Mouse (Mus musculus) embryo, embryonic 9.5 days (tissue): ENCODE results near the gene Tnnc2.

ENCODE experiments used
- DNase-seq: peaks from one replicate; pipeline ENCODE4 v3.0.0-alpha.2; 2017; ENCODE audit errors: extremely low spot score

Gene Tnnc2

DNA sequence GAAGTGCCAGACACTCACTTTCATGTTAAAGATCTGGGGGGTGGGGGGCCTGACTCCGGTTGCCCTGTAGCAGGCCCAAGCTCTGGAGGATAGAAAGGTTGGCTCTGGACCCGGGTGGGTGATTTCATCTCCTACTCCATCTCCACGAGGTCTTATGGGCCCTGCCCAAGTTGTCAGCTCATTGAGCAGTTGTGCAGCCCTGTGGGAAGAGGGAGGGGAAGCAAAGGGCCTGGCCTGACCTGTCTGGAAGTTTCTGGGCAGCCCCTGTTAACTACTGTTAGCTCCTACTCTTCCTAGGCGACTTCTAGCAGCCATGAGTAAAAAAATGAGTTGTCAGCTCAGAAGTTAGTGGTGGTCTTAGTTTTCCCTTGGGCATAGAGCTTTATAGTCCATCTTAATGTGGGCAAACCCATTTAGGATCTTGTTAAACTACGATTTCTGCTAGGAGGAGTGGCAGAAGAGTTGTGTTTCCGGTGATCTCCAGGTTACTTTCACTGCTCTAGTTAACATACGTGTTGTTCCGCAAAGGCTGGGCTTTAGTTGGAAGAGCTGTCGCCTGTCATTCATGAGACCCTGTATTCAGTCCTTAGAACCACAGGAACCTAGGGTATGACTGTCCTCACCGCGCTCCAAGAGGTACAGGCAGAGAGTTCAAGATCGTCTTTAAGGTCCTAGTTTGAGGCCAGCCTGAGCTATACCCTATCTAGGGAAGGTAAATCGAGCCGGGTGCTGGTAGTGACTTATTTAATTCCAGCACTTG lies 6.4 kb downstream of the Tnnc2 start:
- no peak for DNase-seq

GRCm38 (mm10) chr2:164771123-164771522 lies 8.6 kb downstream of the Tnnc2 start:
- no peak for DNase-seq

GRCm38 (mm10) chr2:164770279-164770678 lies 9.5 kb downstream of the Tnnc2 start:
- DNase-seq = no peak

DNA sequence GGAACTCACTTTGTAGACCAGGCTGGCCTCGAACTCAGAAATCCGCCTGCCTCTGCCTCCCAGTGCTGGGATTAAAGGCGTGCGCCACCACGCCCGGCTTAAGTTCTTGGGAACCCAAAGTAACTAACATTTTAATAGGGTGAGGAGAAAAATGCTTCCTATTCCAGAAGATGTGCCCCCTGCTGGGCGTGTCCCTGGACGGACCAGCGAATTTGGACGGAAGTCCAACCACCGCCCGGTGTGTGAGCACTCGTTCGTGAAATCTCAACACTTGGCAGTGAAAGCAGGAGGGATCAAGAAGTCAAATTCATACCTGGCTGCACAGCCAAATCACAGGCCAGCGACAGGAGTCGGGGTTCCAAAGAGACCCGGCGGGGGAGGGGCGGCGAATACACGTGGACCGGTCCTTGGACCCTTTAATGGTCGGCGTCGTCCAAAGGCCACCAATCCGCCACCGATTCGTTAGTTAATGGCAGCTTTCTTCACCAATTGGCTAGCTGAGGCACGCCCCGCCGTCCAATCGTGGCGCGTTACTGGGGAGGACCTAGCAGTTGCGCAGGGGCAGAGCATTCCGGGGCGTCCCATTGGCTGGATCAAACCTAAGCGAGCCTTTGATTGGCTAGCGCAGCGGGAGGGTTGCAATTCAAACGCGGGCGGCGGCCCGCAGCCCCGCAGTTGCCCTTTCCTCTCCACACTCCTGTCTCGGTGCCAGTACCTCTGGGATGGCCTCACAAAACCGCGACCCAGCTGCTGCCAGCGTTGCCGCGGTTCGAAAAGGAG lies 10.3 kb downstream of the Tnnc2 start, which contains the start of gene Ube2c:
Gene Ube2c, plus strand, starts transcription at position 641 of the 780 bp plus-strand sequence.
- DNase-seq = peak; percentile 99

DNA sequence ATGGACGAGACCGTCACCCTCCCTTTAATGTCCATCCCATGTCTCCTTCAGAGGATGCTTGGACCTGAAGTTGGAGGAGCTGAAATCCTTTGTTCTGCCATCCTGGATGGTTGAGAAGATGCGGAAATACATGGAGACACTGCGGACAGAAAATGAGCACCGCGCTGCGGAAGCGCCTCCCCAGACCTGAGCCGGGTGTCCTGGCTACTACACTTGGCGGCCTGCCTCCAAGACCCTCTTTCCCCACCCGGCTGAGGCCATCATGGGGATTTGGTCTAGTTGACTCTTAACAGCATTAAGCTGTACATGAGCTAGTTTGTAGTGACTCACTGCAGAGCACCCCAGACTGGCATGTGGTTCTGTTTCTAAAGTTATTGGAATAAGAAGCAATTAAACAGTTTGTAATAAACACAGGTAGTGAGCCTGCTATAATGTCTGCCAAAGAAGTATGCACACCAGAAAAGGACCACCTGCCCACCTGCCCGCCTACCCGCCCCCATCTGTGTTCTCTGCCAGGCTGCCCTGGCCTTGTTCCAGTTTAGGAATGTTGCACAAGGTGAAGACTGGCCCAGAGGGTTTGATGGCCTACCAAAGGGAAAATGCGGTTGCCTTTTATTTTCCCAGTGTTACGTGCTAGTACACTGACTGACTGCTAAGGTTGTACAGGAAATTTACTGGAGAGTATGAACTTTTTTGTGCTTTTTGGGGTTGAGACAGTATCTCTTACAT lies 11.8 kb downstream of the Tnnc2 start:
- DNase-seq = no peak

DNA sequence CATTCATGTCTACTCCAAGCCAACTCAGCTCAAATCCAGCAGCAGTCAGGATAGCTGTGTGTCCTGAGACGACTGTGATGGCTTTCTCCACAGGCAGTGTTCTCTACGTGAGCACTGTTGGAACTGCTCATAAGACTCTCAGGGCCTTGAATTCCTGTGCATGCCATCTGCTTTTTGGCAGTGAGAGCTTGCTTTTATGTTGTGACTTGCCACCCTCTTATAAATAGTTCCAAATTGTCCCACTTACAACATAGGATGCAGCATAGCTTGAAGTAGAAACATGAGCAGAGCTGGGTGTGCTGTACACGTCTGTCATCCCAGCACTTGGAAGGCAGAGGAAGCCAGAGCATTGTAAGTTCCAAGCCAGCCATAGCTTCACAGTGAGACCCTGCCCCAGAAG lies 13.9 kb downstream of the Tnnc2 start:
- DNase-seq = no peak

GRCm38 (mm10) chr2:164762593-164762992 lies 17.2 kb downstream of the Tnnc2 start:
- no peak for DNase-seq

GRCm38 (mm10) chr2:164761971-164762370 lies 17.8 kb downstream of the Tnnc2 start:
- DNase-seq = no peak

DNA sequence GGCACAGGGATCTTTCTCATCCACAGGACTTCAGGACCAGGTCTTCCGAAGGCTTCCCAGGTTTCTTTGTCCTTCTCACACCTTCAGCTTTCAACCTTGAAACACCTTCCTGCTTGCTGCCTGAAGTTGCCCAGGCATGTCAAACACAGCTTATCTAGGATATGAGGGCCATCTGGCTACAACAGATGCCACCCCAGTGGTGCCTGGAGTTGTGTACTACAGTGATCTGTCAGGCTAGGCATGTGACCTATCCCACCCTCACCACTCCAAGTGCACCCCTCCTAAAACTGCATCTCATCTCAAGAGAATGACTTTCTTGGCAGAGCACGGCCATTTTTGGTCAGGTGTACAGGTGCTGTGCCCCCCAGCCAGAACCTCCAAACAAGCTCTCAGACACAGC lies 18.3 kb downstream of the Tnnc2 start:
- no peak for DNase-seq

DNA sequence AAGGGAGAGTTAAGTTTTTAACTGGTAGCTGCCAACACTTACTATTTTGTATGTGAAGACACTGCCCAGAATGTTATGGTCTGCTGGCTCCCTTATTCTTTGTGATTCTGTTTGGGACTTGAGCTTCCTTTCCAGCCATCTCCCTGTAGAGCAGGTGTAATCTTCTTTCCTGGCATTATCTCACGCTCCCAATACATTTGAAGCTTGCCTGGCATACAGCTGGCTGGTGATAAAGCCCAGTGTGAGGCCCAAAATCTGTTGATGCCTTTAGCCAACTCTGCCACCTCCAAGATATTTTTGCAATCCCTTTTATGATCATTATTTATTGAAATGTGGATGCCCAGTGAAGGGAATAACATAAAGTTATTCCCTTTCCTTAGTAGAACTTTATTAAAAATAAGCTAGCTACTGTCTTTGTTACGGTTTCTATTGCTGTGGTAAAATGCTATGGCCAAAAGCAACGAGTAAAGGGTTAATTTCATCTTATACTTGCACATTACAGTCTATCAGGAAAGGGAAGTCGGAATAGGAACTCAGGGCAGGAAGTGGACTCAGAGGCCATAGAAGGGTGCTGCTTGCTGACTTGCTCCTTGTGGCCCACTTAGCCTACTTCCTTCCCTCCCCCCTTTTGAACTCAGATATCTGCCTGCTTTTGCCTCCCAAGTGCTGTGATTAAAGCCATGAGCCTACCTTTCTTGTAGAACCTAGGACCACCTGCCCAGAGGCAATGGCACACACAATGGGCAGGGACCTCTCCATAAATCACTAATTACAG lies 19.5 kb downstream of the Tnnc2 start:
- DNase-seq = no peak

- DNase-seq = no peak
Measured at GRCm38 (mm10) chr2:164758692-164759091, 21.1 kb downstream of the Tnnc2 start.

- DNase-seq = no peak
Measured at GRCm38 (mm10) chr2:164757841-164758240, 21.9 kb downstream of the Tnnc2 start.

DNA sequence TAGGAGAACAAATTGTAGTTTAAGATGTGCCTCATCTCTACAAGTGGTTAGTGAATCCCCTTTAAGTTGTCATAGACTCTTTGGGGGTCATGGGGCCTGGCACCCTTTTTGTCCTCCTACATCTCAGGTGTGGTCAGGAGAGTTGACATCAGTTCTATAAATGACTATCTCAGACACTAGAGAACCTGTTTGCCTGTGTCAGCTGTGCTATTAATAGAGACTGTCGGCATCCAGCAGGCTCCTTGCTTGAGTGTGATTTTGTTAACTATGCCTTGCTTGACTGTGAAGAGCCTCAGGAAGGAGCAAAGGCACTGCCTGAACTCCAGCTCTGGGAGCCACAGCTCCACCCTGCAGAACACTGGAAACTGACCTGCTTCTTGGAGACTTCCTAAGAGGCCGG lies 25.0 kb downstream of the Tnnc2 start:
- no peak for DNase-seq

DNA sequence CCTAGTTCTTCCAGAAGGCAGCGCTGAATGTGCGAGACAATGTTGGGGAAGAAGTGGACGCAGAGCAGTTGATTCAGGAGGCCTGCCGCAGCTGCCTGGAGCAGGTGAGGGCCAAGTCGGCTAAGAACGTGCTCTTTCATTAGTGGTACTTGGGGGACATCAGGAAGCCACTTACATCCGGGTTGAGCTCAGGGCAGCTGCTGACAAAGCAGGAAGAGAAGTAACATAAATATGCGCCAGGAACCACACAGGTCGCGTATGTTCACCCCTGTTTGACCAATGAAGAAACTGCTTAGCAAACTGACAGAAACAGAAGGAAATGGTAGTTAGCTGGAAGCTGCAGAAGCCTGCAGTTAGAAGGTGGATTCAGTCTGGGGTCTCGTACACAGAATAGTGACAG lies 25.7 kb downstream of the Tnnc2 start:
- DNase-seq = no peak

- DNase-seq = no peak
Measured at GRCm38 (mm10) chr2:164752454-164752853, 27.3 kb downstream of the Tnnc2 start.

- no peak for DNase-seq
Measured at GRCm38 (mm10) chr2:164748991-164749390, 30.8 kb downstream of the Tnnc2 start.

DNA sequence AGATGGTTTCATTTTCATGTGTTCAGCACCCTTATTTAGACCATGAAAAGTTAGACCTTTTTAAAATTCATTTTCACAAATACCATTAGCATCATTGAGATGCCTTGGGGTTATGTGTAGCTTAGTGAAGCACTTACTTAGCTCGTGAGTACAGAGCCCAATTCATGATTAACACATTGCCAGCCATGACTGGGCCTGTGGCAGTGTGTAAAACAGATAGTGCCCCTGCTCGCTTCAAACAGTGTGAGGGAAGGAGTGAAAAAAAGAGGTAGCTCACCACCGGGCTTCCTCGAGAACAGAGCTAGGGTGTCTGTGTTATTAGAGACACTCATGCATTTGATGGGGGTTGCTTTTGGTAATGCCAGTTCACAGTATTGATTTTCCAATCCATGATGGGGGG lies 31.6 kb downstream of the Tnnc2 start:
- no peak for DNase-seq

GRCm38 (mm10) chr2:164746693-164747092 lies 33.1 kb downstream of the Tnnc2 start:
- no peak for DNase-seq

DNA sequence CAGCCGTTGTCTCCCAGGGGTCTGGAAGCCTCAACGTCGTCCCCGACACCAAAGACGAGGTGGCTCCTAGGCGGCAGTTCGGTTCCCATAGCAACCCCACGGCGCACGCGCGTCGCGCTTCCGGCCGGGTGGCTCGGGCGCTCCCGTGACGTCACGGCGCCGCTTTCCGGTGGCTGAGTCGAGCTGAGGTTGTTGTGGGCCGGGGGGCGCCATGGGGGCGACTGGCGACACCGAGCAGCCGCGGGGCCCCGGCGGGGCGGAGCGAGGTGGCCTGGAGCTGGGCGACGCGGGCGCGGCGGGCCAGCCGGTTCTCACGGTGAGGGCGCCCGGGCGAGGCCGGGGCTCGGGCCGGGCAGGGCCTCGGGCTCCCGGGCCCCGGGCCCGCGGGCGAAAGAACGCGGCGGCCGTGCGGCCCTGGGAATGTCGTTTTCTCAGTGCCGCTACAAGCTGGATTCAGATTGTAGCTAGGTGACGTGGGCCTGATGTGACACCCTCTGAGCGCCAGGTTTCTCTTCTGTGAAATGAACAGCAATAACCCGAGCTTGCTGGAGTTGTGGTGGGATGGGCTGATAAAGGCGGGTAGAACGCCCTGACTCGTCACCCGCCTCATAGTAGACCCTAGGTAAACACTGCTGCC lies 33.8 kb downstream of the Tnnc2 start, which contains the start of the genes Wfdc3 and Dnttip1:
Gene Wfdc3, minus strand, starts transcription at position 89 of the 637 bp plus-strand sequence.
Gene Dnttip1, plus strand, starts transcription at position 141 of the 637 bp plus-strand sequence.
- peak; percentile 91 for DNase-seq

- no peak for DNase-seq
Measured at GRCm38 (mm10) chr2:164744987-164745386, 34.8 kb downstream of the Tnnc2 start.

GRCm38 (mm10) chr2:164739876-164740275 lies 39.9 kb downstream of the Tnnc2 start:
- no peak for DNase-seq
